Mouse (Mus musculus) erythroblast, embryonic 14.5 days (primary cell): ENCODE results near the gene Cfap97d1. TPM values are rescaled to one million over a fixed set of nuclear protein-coding genes. Genes with fewer than 3 reads are reported as not detected.

Source experiments
- H3K27me3 ChIP-seq: 2 replicates; pipeline ENCODE4 v1.6.1; 2012; ENCODE audit warnings: inconsistent platforms; ENCODE audit not compliant: control insufficient read depth
- H3K36me3 ChIP-seq: 2 replicates; pipeline ENCODE4 v1.6.1; 2012; ENCODE audit warnings: mild to moderate bottlenecking, inconsistent platforms; ENCODE audit not compliant: control insufficient read depth
- H3K4me1 ChIP-seq: 2 replicates; pipeline ENCODE4 v1.6.1; 2012; ENCODE audit warnings: inconsistent platforms; ENCODE audit not compliant: control insufficient read depth
- H3K4me3 ChIP-seq: replicated peaks from 2 replicates; pipeline ENCODE3; 2012; ENCODE audit warnings: moderate library complexity, mild to moderate bottlenecking, inconsistent platforms
- H3K9me3 ChIP-seq: 2 replicates; pipeline ENCODE4 v1.6.1; 2012; ENCODE audit warnings: low read length, inconsistent platforms, mixed read lengths; ENCODE audit not compliant: control insufficient read depth
- GATA1 ChIP-seq: IDR thresholded peaks from 2 replicates; pipeline ENCODE4 v1.6.1; 2012; ENCODE audit warnings: low read length, inconsistent platforms, mixed read lengths
- TAL1 ChIP-seq: IDR thresholded peaks from 3 replicates; pipeline ENCODE4 v1.6.1; 2012; ENCODE audit warnings: low read length, inconsistent platforms, mixed read lengths
- polyA plus RNA-seq: library from polyadenylated mRNA; stranded (reverse); fragments of >175 nt; gene quantifications from 2 replicates; pipeline ENCODE4 v1.2.3, GENCODE M21; 2012

Gene Cfap97d1
- polyA plus RNA-seq, 1 experiment, result not detected

GRCm38 (mm10) chr11:102036336-102036735, 52.3 kb downstream of the Cfap97d1 start:
- Histone ChIP-seq H3K4me1 (no peaks in the 10 kb centered on the region), H3K4me3 (no peak overlapping the region), H3K36me3 (no peaks in the 10 kb centered on the region), H3K9me3 (peaks cover 2% of the 10 kb centered on the region; the same call in 1 of the 2 replicates), H3K27me3 (peaks cover 5% of the 10 kb centered on the region)
- TF ChIP-seq TAL1, result no peak
- no peak for TF ChIP-seq GATA1

DNA sequence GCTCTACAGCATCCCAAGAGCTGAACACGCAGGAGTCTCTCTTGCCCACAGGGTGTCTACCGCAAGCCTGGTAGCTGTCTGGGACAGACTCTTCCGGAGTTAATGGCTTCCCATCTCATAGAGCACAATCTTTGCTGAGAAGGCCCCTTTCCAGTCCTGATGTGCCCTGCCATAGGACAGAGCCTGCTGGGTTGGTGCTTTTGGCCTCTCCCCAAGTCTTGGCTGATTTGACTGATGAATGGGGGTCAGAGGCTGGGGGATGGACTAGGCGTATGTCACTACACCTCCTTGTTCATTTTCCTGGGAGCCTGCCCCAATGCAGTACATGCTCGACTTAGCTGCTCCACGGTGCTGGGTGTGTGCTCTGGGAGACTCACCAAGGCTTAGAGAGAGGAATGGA, 53.7 kb downstream of the Cfap97d1 start:
- no peak for TF ChIP-seq TAL1
- no peak for TF ChIP-seq GATA1
- H3K36me3 ChIP-seq, result no peaks in the 10 kb centered on the region
- H3K4me1 ChIP-seq, result no peaks in the 10 kb centered on the region

DNA sequence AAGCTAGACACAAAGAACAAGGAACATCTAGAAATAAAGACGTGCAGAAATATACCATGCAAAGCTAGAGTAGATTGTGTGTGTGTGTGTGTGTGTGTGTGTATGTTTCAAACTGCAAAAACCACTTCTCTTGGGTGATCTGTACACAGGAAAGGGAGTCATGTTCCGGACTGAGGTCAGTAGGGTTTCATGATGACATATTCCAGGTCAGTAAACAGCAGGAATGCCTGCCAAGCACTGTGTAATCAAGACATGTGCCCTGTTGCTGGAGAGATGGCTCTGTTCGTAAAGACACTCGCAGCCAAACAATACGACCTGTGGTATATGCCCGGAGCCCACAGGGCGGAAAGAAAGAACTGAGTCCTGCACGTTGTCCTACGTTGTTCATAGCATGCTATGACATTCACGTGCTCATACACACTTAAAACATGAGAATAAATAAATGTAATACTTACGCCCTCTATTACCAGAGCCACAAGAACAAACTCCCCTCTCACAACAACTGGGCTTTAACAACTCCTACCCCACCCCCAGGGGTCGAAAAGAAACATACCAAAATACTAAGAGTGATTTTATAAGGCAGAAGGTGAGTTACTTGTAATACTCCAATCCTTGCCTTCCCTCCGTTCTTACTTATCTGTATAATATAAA, 55.5 kb downstream of the Cfap97d1 start:
- Histone ChIP-seq H3K4me3 (no peak overlapping the region), H3K27me3 (peaks cover 5% of the 10 kb centered on the region), H3K36me3 (no peaks in the 10 kb centered on the region), H3K9me3 (peaks cover 2% of the 10 kb centered on the region; the same call in 1 of the 2 replicates), H3K4me1 (no peaks in the 10 kb centered on the region)
- TF ChIP-seq GATA1 (no peak), TAL1 (no peak)

More for the DNA sequence above, 53.7 kb downstream of the Cfap97d1 start:
- Histone ChIP-seq H3K9me3 (peaks cover 2% of the 10 kb centered on the region; the same call in 1 of the 2 replicates), H3K27me3 (peaks cover 5% of the 10 kb centered on the region), H3K4me3 (no peak overlapping the region)

DNA sequence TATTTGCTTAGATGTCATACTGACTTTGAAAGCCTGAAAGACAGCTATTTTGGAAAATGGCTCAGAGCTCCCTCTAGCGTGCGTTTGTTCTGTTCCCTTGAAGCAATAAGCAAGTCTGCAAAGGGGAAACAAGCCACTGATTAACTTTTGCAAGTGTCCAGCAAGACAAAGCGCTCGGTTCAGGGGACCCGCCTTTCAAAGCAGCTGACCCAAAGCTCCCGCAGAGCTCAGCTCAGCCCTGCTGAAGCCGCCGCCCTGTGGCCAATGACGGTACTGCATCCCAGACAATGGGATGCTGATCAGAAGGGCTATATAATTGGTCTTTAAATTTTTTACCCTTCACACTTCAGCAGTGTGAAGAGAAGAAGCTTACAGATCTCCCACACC, 56.1 kb downstream of the Cfap97d1 start:
- Histone ChIP-seq H3K36me3 (no peaks in the 10 kb centered on the region), H3K4me3 (no peak overlapping the region), H3K27me3 (peaks cover 5% of the 10 kb centered on the region), H3K9me3 (peaks cover 2% of the 10 kb centered on the region; the same call in 1 of the 2 replicates), H3K4me1 (no peaks in the 10 kb centered on the region)
- TF ChIP-seq TAL1 (no peak), GATA1 (no peak)

DNA sequence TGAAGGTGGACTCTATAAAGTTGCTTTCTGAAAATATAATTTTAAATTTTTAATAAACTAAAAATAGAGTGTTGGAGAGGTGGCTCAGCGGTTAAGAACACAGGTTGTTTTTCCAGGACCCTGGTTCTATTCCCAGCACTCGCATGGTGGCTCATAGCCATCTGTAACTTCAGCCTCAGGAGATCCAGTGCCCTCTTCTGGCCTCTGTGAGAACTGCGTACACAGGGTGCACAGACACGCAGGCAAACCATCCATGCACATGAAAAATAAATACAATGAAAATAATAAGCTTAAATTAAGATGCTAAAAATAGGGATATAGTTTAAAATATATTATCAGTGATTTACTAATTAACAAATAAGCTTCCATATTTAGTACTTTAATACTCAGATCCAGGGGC, 56.6 kb downstream of the Cfap97d1 start:
- no peaks in the 10 kb centered on the region for H3K4me1 ChIP-seq
- TF ChIP-seq TAL1 (no peak), GATA1 (no peak)
- H3K27me3 ChIP-seq, result peaks cover 5% of the 10 kb centered on the region
- no peak overlapping the region for H3K4me3 ChIP-seq
- peaks cover 6% of the 10 kb centered on the region for H3K9me3 ChIP-seq
- no peaks in the 10 kb centered on the region for H3K36me3 ChIP-seq

DNA sequence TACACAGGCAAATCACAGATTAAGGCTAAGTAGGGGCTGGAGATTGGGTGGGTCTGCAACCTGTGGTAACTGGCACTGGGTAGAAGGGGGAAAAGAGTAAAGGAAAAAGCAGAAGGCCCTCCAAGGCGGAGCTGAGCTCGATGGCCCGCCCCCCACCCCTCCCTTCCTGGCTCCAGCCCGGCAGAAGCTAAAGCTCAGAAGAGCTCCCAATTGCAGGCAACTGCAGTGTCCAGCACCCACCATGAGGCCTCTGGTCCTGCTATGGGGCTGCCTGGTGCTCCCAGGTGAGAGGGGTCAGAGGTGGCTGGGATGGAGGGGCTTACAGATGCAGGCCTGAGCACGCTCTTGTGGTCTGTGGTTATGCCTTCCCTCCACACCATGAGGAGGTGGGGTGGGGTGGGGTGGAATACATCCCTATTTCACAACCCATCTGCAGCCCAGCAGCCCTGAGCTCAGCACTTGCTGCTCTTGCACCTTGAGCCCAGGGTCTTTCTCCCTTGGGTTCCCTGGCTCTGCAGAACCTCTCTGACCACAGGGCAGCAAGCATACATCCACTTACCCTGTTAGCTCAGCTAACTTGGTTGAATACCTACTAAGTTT, 57.4 kb downstream of the Cfap97d1 start, which contains the start of gene Cd300lg:
Gene Cd300lg, plus strand, starts transcription at position 160 of the 600 bp plus-strand sequence.
- Histone ChIP-seq H3K27me3 (peaks cover 5% of the 10 kb centered on the region), H3K9me3 (peaks cover 9% of the 10 kb centered on the region), H3K4me3 (no peak within 1 kb of the TSS), H3K36me3 (no peaks in the 10 kb centered on the region), H3K4me1 (no peaks in the 10 kb centered on the region)
- no peak for TF ChIP-seq TAL1
- no peak for TF ChIP-seq GATA1

Other genes starting within 250 kb of the Cfap97d1 start
- 0.09 TPM in 1 of 2 replicates, not detected in the other for gene Etv4, start 198.9 kb upstream of the Cfap97d1 start, polyA plus RNA-seq
- gene Meox1, start 89.9 kb upstream of the Cfap97d1 start, polyA plus RNA-seq, result not detected in 2 replicates
- gene Sost, start 17.3 kb upstream of the Cfap97d1 start, polyA plus RNA-seq, result 0.02 TPM in 1 of 2 replicates, not detected in the other
- 0.02 and 0.03 TPM in 2 replicates for gene Dusp3, start 2.7 kb downstream of the Cfap97d1 start, polyA plus RNA-seq
- 0.05 TPM in 1 of 2 replicates, not detected in the other for gene Mpp3, start 44.2 kb downstream of the Cfap97d1 start, polyA plus RNA-seq
- not detected in 2 replicates for gene Cd300lg, start 57.2 kb downstream of the Cfap97d1 start, polyA plus RNA-seq
- 21.2 and 24.5 TPM in 2 replicates for gene Mpp2, start 104.2 kb downstream of the Cfap97d1 start, polyA plus RNA-seq
- gene Ppy, start 117.0 kb downstream of the Cfap97d1 start, polyA plus RNA-seq, result not detected in 2 replicates
- gene Pyy, start 123.6 kb downstream of the Cfap97d1 start, polyA plus RNA-seq, result not detected in 2 replicates
- 0.14 and 0.16 TPM in 2 replicates for gene Nags, start 161.2 kb downstream of the Cfap97d1 start, polyA plus RNA-seq
- 1.1 and 1.7 TPM in 2 replicates for gene Tmem101, start 172.1 kb downstream of the Cfap97d1 start, polyA plus RNA-seq
- 8.9 TPM in 2 replicates for gene Lsm12, start 201.0 kb downstream of the Cfap97d1 start, polyA plus RNA-seq
- 0.30 and 0.50 TPM in 2 replicates for gene G6pc3, start 205.3 kb downstream of the Cfap97d1 start, polyA plus RNA-seq
- 4.3 and 6.3 TPM in 2 replicates for gene Hdac5, start 245.9 kb downstream of the Cfap97d1 start, polyA plus RNA-seq